Mouse (Mus musculus): ENCODE results near the gene Romo1. TPM values are rescaled to one million over a fixed set of nuclear protein-coding genes. Genes with fewer than 3 reads are reported as not detected.

The Romo1 gene
- total RNA-seq, 1 experiment from 2014 or later = 10.6 TPM

Other genes starting within 250 kb of the Romo1 start
- 28.0 and 59.3 TPM in 2 replicates for gene Uqcc1, start 213.7 kb upstream of the Romo1 start, total RNA-seq (2017)
- gene Gm15557, start 203.3 kb upstream of the Romo1 start, total RNA-seq (2017) = not detected in 2 replicates
- gene Gdf5, start 198.7 kb upstream of the Romo1 start, total RNA-seq (2017) = not detected in 2 replicates
- gene Cep250, start 187.6 kb upstream of the Romo1 start, total RNA-seq (2017) = 30.9 and 66.9 TPM in 2 replicates
- gene 6430550D23Rik, start 136.1 kb upstream of the Romo1 start, total RNA-seq (2017) = 0.69 and 1.4 TPM in 2 replicates
- gene Ergic3, start 136.0 kb upstream of the Romo1 start, total RNA-seq (2017) = 84.0 and 97.9 TPM in 2 replicates
- not detected in 2 replicates for gene Fer1l4, start 91.1 kb upstream of the Romo1 start, total RNA-seq (2017)
- gene Spag4, start 78.9 kb upstream of the Romo1 start, total RNA-seq (2017) = 2.2 and 3.9 TPM in 2 replicates
- gene Cpne1, start 32.1 kb upstream of the Romo1 start, total RNA-seq (2017) = 19.0 and 19.3 TPM in 2 replicates
- gene Rbm12, start 32.1 kb upstream of the Romo1 start, total RNA-seq (2017) = 30.1 and 79.7 TPM in 2 replicates
- 44.1 and 94.3 TPM in 2 replicates for gene Gm28036, start 16.9 kb upstream of the Romo1 start, total RNA-seq (2017)
- gene Nfs1, start 147 bp downstream of the Romo1 start, total RNA-seq (2017) = 32.7 and 37.4 TPM in 2 replicates
- 988 and 1,114 TPM in 2 replicates for gene Rbm39, start 36.2 kb downstream of the Romo1 start, total RNA-seq (2017)
- gene Phf20, start 52.4 kb downstream of the Romo1 start, total RNA-seq (2017) = 65.4 and 111 TPM in 2 replicates
- 3.8 and 10.5 TPM in 2 replicates for gene Cnbd2, start 168.3 kb downstream of the Romo1 start, total RNA-seq (2017)
- 20.2 and 27.3 TPM in 2 replicates for gene Scand1, start 168.7 kb downstream of the Romo1 start, total RNA-seq (2017)

All from hematopoietic stem cell, adult 5-6 weeks (primary cell).